In genomic region chr6:22541603-22542002, GRCm38 (mm10) we compare ENCODE assay signal across 11 mouse cellular contexts.
"Had no signal": no experiment of that assay in that cellular context is flagged by ENCODE, and none has a peak within 500 bp of the region (broad histone marks: within the 10 kb centered on the region; RNA-seq: fewer than 3 reads in every experiment).

No protein-coding gene starts in this region.

- H3K27me3 ChIP-seq: kidney, embryonic 15.5 days; limb, embryonic 15.5 days; liver, embryonic 12.5 days had no signal

- DNase-seq: kidney, adult 2 months; kidney, postnatal 14 days; lung, embryonic 14.5 days; lung, postnatal 10 days; thymus, postnatal 4 days had no signal

- ATAC-seq: intestine, embryonic 16.5 days; liver, embryonic 12.5 days had no signal

- H3K9ac ChIP-seq: kidney, embryonic 15.5 days; limb, embryonic 15.5 days; liver, embryonic 12.5 days; lung, embryonic 14.5 days had no signal

- H3K9me3 ChIP-seq: kidney, embryonic 15.5 days; limb, embryonic 15.5 days; liver, embryonic 12.5 days; megakaryocyte, embryonic 14.5 days had no signal

- H3K36me3 ChIP-seq: kidney, embryonic 15.5 days; limb, embryonic 15.5 days; liver, embryonic 12.5 days had no signal

- H3K27ac ChIP-seq: kidney, embryonic 15.5 days; limb, embryonic 15.5 days; liver, embryonic 12.5 days; macrophage had no signal

- H3K4me2 ChIP-seq: kidney, embryonic 15.5 days; limb, embryonic 15.5 days; liver, embryonic 12.5 days; lung, embryonic 14.5 days had no signal

- H3K4me3 ChIP-seq: kidney, embryonic 15.5 days; limb, embryonic 15.5 days; liver, embryonic 12.5 days; megakaryocyte, embryonic 14.5 days had no signal

- H3K4me1 ChIP-seq: kidney, embryonic 15.5 days; limb, embryonic 15.5 days; liver, embryonic 12.5 days; megakaryocyte, embryonic 14.5 days had no signal
